Mouse (Mus musculus): ENCODE results near the gene Ints3. TPM values are rescaled to one million over a fixed set of nuclear protein-coding genes. Genes with fewer than 3 reads are reported as not detected.

Gene Ints3
- polyA plus RNA-seq (2015; fragmentation: Nextera tagmentation; extraction: Ambion mirVana): 28.5 and 29.4 TPM in 2 replicates

DNA sequence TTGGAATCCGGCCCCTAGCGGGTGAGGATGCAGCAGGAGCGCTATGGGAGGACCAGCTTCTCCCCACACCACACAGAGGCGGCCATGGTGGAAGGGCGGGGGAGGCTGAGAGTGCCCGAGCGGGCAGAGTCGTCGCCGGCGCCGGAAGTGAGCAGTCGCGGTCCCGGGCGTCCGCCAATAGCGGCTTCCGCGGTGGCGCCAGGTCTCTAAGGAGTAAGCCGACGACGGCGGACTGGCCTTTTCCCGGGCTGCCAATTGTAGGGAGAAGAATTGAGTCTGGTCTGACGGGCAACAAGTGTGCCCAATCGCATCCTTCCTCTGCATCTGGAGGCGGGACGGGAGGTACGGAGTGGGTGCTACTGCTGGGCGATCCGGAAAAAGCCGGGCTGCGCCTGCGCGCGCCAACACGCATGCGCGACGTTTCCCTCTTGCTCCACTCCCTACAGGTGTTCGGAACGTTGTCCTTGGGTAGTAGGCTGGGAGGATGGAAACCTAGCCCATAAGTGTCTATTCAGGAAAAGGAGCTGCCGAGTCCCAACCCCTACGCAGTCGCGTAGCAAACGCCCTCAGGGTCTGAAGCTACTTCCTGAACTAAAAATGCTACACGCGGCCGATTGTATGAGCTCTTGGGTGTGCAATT is at the start of gene Ints3:
Ints3 (minus strand) TSS at position 242 of the 640 bp plus-strand sequence.
- WGBS: 1% methylated on average over 43 of the region's 52 CpGs

GRCm38 (mm10) chr3:90475831-90476611 is 42.6 kb upstream of the Ints3 start, which contains the start of gene Ilf2:
Gene Ilf2 (plus strand): TSS chr3:90476126.
- under 1% methylated on average over 45 of the region's 45 CpGs for WGBS
- Histone ChIP-seq H3K27me3 (no peaks in the 10 kb centered on the region), H3K9me3 (no peaks in the 10 kb centered on the region), H3K27ac (peak within 1 kb of the TSS; percentile 95), H3K4me1 (peaks cover 8% of the 10 kb centered on the region), H3K36me3 (peaks cover 35% of the 10 kb centered on the region), H3K4me3 (peak within 1 kb of the TSS; percentile 89), H3K9ac (peak within 1 kb of the TSS; percentile 91), H3K4me2 (replicated peaks) (peak within 1 kb of the TSS; percentile 77)
- ATAC-seq (ENCODE audit: low FRiP score, low read depth): peak; percentile 99

More for the DNA sequence above, at the start of gene Ints3:
- H3K4me2 ChIP-seq (replicated peaks): peak within 1 kb of the TSS; percentile 98
- H3K27ac ChIP-seq: peak within 1 kb of the TSS; percentile 94
- peak within 1 kb of the TSS; percentile 83 for H3K4me3 ChIP-seq
- H3K36me3 ChIP-seq: peaks cover 7% of the 10 kb centered on the region
- peak within 1 kb of the TSS; percentile 96 for H3K9ac ChIP-seq
- H3K4me1 ChIP-seq: peaks cover 30% of the 10 kb centered on the region
- H3K27me3 ChIP-seq: no peaks in the 10 kb centered on the region
- no peaks in the 10 kb centered on the region for H3K9me3 ChIP-seq
- ATAC-seq (ENCODE audit: low FRiP score, low read depth): peak; percentile 99

DNA sequence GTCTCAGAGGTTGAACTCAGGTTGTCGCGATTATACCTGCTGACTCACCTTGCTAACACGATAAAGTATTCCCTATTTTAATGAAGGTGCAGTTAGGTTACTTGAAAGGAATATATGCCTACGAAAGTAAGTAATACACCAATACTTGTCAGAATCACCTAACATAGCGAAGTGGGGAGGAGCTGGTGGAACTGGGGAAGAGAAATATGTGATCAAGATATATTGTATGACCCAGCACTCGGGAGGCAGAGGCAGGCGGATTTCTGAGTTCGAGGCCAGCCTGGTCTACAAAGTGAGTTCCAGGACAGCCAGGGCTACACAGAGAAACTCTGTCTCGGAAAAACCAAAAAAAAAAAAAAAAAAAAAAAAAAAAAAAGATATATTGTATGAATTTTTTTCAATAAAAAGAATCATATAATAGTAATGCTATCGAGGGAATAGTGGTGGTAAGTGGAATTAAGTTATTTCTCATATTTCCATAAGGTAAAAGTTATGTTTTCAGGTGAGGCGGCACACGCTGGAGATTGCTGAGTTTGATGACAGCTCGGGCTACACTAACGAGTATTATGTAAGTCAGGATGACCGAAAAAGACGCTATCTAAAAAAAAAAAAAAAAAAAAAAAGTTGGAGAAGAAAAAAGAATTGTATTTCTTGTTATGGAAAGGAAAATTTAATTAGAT is 41.9 kb upstream of the Ints3 start:
- 44% methylated on average over 16 of the region's 16 CpGs for WGBS
- Histone ChIP-seq H3K4me1 (peaks cover 8% of the 10 kb centered on the region), H3K27ac (no peak overlapping the region), H3K36me3 (peaks cover 27% of the 10 kb centered on the region), H3K4me3 (peak overlapping the region; percentile 39), H3K9me3 (no peaks in the 10 kb centered on the region), H3K27me3 (no peaks in the 10 kb centered on the region), H3K4me2 (replicated peaks) (peak overlapping the region; percentile 41), H3K9ac (no peak overlapping the region)
- ATAC-seq (ENCODE audit: low FRiP score, low read depth): peak; percentile 17

GRCm38 (mm10) chr3:90472213-90472612 is 38.8 kb upstream of the Ints3 start:
- peaks cover 6% of the 10 kb centered on the region for H3K4me1 ChIP-seq
- H3K9me3 ChIP-seq: no peaks in the 10 kb centered on the region
- H3K27ac ChIP-seq: no peak overlapping the region
- H3K27me3 ChIP-seq: 0 out of 2 replicates have a peak, but pooled peaks cover 6% of the 10 kb centered on the region
- no peak for ATAC-seq (ENCODE audit: low FRiP score, low read depth)
- H3K9ac ChIP-seq: no peak overlapping the region
- no peaks in the 10 kb centered on the region for H3K36me3 ChIP-seq
- WGBS: 37% methylated on average over 3 of the region's 3 CpGs
- no peak overlapping the region for H3K4me2 ChIP-seq (replicated peaks)
- H3K4me3 ChIP-seq: no peak overlapping the region

DNA sequence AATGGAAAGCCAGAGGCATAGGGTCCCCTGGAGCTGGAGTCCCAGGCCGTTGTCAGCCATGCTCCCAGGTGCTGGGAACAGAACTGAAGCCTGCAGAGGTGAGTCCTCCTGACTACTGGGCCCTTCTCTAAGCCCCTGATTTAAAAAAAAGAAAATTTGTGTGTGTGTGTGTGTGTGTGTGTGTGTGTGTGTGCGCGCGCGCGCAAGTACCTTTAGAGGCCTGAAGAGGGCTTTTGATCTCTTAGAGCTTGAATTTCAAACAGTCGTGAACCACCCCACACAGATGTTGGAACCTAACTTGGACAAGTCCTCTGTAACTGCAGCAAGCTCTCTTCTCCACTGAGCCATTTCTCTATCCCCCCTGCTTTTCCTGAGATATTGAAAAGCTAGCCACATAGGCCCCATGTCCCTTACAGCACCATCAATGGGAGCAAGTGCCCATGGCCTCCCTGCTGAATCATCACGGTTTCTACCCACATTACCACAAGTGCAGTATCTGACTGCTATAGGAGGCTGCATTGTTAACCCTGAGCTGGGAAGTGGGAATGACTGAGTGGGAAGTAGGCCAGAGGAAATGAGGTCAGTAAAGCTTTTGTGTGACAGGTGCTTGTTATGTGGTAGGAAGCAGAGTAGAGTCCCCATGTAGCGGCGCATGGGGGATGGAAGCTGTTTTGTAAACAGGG is 34.3 kb upstream of the Ints3 start:
- Histone ChIP-seq H3K9me3 (no peaks in the 10 kb centered on the region), H3K4me1 (peaks cover 14% of the 10 kb centered on the region), H3K9ac (no peak overlapping the region), H3K27me3 (peaks cover 45% of the 10 kb centered on the region), H3K4me2 (replicated peaks) (no peak overlapping the region), H3K36me3 (no peaks in the 10 kb centered on the region), H3K4me3 (no peak overlapping the region), H3K27ac (no peak overlapping the region)
- WGBS: 92% methylated on average over 10 of the region's 10 CpGs
- ATAC-seq (ENCODE audit: low FRiP score, low read depth): no peak

DNA sequence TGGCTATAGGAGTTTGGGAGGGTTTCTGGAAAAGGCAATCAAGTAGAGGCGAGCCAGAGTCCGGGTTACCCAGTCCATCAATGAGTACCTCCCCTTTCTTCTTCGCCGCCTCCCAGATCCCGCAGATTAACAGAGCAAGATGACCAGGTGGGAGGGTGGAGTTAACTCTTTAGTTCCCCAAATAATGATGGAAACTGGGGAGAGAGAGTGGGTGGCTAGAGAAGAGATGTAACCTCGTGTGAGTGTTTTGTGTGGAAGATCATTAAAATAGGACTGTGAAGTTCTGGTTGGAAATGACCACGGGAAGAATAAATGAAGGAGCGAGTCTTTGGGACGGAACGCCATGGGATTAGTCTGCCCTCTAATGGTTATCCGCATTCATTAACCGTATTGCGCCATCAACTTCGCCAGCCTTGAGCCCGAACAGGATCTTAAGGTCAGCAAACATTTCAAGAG is 32.9 kb upstream of the Ints3 start:
- Histone ChIP-seq H3K27ac (no peak overlapping the region), H3K4me1 (peaks cover 14% of the 10 kb centered on the region), H3K4me3 (peak overlapping the region; percentile 54), H3K4me2 (replicated peaks) (peak overlapping the region; percentile 96), H3K36me3 (no peaks in the 10 kb centered on the region), H3K27me3 (peaks cover 59% of the 10 kb centered on the region), H3K9me3 (no peaks in the 10 kb centered on the region), H3K9ac (peak overlapping the region; percentile 66)
- WGBS: 0% methylated on average over 15 of the region's 15 CpGs
- peak; percentile 42 for ATAC-seq (ENCODE audit: low FRiP score, low read depth)

GRCm38 (mm10) chr3:90465686-90466310 is 32.4 kb upstream of the Ints3 start, which contains the start of gene Npr1:
Gene Npr1 (minus strand): TSS chr3:90465866.
- H3K4me3 ChIP-seq: peak within 1 kb of the TSS; percentile 54

DNA sequence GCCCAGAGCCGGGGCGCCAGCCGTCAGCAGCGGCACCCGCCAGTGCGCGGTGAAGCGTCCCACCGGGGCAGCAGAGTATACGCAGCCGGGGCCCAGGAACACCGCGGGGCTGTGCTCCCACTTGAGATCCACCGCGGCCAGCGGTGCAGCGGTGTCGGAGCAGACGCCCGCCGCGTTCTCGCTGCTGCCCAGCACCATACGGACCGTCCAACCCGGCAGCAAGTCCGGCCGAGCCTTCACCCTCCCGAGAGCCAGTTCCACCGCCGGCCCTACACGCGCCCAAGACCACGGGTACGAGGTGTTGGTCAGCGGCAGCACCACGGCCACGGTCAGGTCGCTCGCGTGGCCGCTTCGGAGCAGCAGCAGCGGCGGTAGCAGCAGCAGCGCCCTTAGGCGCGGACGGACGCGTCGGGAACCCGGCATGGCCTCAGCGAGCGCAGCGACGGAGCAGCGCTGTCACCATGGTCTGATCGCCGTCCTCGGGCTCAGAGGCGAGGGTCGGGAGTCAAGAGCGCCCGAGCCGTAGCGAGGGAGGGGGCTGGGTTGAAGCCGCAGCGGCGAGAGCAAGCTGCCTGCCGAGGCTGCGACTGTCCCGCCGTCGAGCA is 31.8 kb upstream of the Ints3 start:
- Histone ChIP-seq H3K9ac (peak overlapping the region; percentile 66), H3K27ac (no peak overlapping the region), H3K4me2 (replicated peaks) (peak overlapping the region; percentile 96), H3K27me3 (peaks cover 70% of the 10 kb centered on the region), H3K4me3 (peak overlapping the region; percentile 54), H3K36me3 (no peaks in the 10 kb centered on the region), H3K9me3 (no peaks in the 10 kb centered on the region), H3K4me1 (peaks cover 14% of the 10 kb centered on the region)
- under 1% methylated on average over 75 of the region's 75 CpGs for WGBS
- ATAC-seq (ENCODE audit: low FRiP score, low read depth): 0 out of 2 replicates have a peak, but pooled peaks have one; percentile 9

More at GRCm38 (mm10) chr3:90465686-90466310, 32.4 kb upstream of the Ints3 start, which contains the start of gene Npr1:
- Histone ChIP-seq H3K9me3 (no peaks in the 10 kb centered on the region), H3K27ac (no peak within 1 kb of the TSS), H3K36me3 (no peaks in the 10 kb centered on the region), H3K4me2 (replicated peaks) (peak within 1 kb of the TSS; percentile 96), H3K9ac (peak within 1 kb of the TSS; percentile 66), H3K4me1 (peaks cover 14% of the 10 kb centered on the region), H3K27me3 (peaks cover 64% of the 10 kb centered on the region)
- peak; percentile 49 for ATAC-seq (ENCODE audit: low FRiP score, low read depth)
- under 1% methylated on average over 32 of the region's 49 CpGs for WGBS

- no peak overlapping the region for H3K27ac ChIP-seq
- no peaks in the 10 kb centered on the region for H3K36me3 ChIP-seq
- peak overlapping the region; percentile 96 for H3K4me2 ChIP-seq (replicated peaks)
- ATAC-seq (ENCODE audit: low FRiP score, low read depth): no peak
- H3K9me3 ChIP-seq: no peaks in the 10 kb centered on the region
- 10% methylated on average over 37 of the region's 37 CpGs for WGBS
- peaks cover 75% of the 10 kb centered on the region for H3K27me3 ChIP-seq
- H3K4me3 ChIP-seq: peak overlapping the region; percentile 54
- peak overlapping the region; percentile 66; the same call in 1 of the 2 replicates for H3K9ac ChIP-seq
- peaks cover 14% of the 10 kb centered on the region for H3K4me1 ChIP-seq
Measured at GRCm38 (mm10) chr3:90464552-90465080, 31.2 kb upstream of the Ints3 start.

DNA sequence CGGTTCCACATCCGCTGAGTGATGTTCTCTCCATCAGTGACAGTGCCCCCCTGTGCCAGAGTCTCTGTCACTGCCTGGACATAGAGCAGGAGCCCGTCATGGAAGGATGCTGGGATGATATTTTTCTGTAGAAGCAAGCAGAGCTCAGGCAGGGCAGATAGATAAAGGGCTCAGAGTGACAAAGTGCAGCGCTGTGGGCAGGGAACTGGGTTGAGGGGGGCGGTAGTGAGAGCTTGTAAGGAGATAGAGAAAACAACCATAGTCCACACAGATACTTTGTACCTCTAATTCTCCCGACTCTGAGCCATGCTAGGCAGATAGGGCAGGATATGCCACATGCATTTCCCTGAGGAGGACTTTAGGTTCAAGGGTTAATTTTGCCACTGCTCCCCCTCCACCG is 29.2 kb upstream of the Ints3 start:
- Histone ChIP-seq H3K4me2 (replicated peaks) (no peak overlapping the region), H3K4me3 (no peak overlapping the region), H3K27ac (no peak overlapping the region), H3K9ac (no peak overlapping the region), H3K27me3 (peaks cover 71% of the 10 kb centered on the region), H3K9me3 (no peaks in the 10 kb centered on the region), H3K4me1 (peaks cover 14% of the 10 kb centered on the region), H3K36me3 (no peaks in the 10 kb centered on the region)
- 38% methylated on average over 7 of the region's 7 CpGs for WGBS
- ATAC-seq (ENCODE audit: low FRiP score, low read depth): no peak
